In genomic region chr5:114916777-114917176, GRCm38 (mm10) we compare ENCODE assay signal across 21 mouse cellular contexts. TPM values are rescaled to one million over a fixed set of nuclear protein-coding genes. Genes with fewer than 3 reads are reported as not detected.
DNase-seq lines count a peak whose midpoint lies in the region; ATAC-seq and TF ChIP-seq lines count a peak whose summit lies in the region.
"Had no signal": no experiment of that assay in that cellular context is flagged by ENCODE, and none has a peak within 500 bp of the region (broad histone marks: within the 10 kb centered on the region; RNA-seq: fewer than 3 reads in every experiment).

No protein-coding gene starts in this region.

- no peak overlapping the region for H3K4me3 ChIP-seq in lung, adult 2 months (replicated peaks; ENCODE audit: extremely low read depth, low read depth, low read length)
- H3K4me3 ChIP-seq in bone marrow, adult 2 months (replicated peaks; ENCODE audit: control insufficient read depth, low read depth, low read length): no peak overlapping the region
- no peak overlapping the region for H3K4me3 ChIP-seq in hindbrain, embryonic 11.5 days (ENCODE audit: low read depth, low read length)
- H3K4me3 ChIP-seq: forebrain, embryonic 10.5 days; kidney, embryonic 15.5 days; limb, embryonic 12.5 days; liver, embryonic 13.5 days; midbrain, embryonic 12.5 days; neural tube, embryonic 12.5 days had no signal

- peaks cover 2% of the 10 kb centered on the region; the same call in 1 of the 2 replicates for H3K4me1 ChIP-seq in lung, adult 2 months (ENCODE audit: control insufficient read depth, insufficient read depth, low read length)
- H3K4me1 ChIP-seq in bone marrow, adult 2 months (ENCODE audit: control insufficient read depth, insufficient read depth, low read length): peaks cover 6% of the 10 kb centered on the region
- no peaks in the 10 kb centered on the region for H3K4me1 ChIP-seq in hindbrain, embryonic 11.5 days (replicated peaks; ENCODE audit: control insufficient read depth, insufficient read depth, low read length)
- H3K4me1 ChIP-seq: limb, embryonic 12.5 days; midbrain, embryonic 12.5 days; neural tube, embryonic 12.5 days had no signal

- H3K27me3 ChIP-seq in hindbrain, embryonic 11.5 days (ENCODE audit: control insufficient read depth, insufficient read depth, low read length): no peaks in the 10 kb centered on the region
- H3K27me3 ChIP-seq: kidney, embryonic 15.5 days; limb, embryonic 12.5 days; liver, embryonic 13.5 days; neural tube, embryonic 12.5 days had no signal

- H3K36me3 ChIP-seq in hindbrain, embryonic 11.5 days (ENCODE audit: control insufficient read depth, insufficient read depth, low read length): no peaks in the 10 kb centered on the region
- H3K36me3 ChIP-seq: forebrain, embryonic 10.5 days; kidney, embryonic 15.5 days; limb, embryonic 12.5 days; liver, embryonic 13.5 days; midbrain, embryonic 12.5 days; neural tube, embryonic 12.5 days had no signal

- 43% methylated on average over 4 of the region's 4 CpGs for WGBS in lung, adult 2 months
- WGBS in bone marrow, adult 2 months: 29% methylated on average over 4 of the region's 4 CpGs
- WGBS in hindbrain, embryonic 11.5 days: 81% methylated on average over 4 of the region's 4 CpGs

- no peak for TF ChIP-seq CTCF in lung, adult 2 months (IDR thresholded peaks at IDR 0.05; ENCODE audit: insufficient read depth, low read length)
- TF ChIP-seq CTCF in bone marrow, adult 2 months (IDR thresholded peaks at IDR 0.05; ENCODE audit: control insufficient read depth, insufficient read depth, low read length): no peak

- peak overlapping the region; percentile 73 for H3K27ac ChIP-seq in bone marrow, adult 2 months (ENCODE audit: control insufficient read depth, insufficient read depth, low read depth, low read length, poor library complexity)
- no peak overlapping the region for H3K27ac ChIP-seq in hindbrain, embryonic 11.5 days (ENCODE audit: low read depth, low read length)
- H3K27ac ChIP-seq: forebrain, embryonic 10.5 days; kidney, embryonic 15.5 days; limb, embryonic 12.5 days; liver, embryonic 13.5 days; midbrain, embryonic 12.5 days; neural tube, embryonic 12.5 days had no signal

- no peak for ATAC-seq in hindbrain, embryonic 11.5 days (ENCODE audit: low FRiP score)
- ATAC-seq: hindbrain, embryonic 16.5 days; intestine, embryonic 16.5 days had no signal

- TF ChIP-seq POLR2A in lung, adult 2 months (IDR thresholded peaks at IDR 0.05; ENCODE audit: borderline replicate concordance, extremely low read depth, low read depth, low read length): no peak
- no peak for TF ChIP-seq POLR2A in bone marrow, adult 2 months (IDR thresholded peaks at IDR 0.05; ENCODE audit: borderline replicate concordance, control insufficient read depth, low read depth, low read length)

- H3K9me3 ChIP-seq in hindbrain, embryonic 11.5 days (ENCODE audit: control insufficient read depth, low read length): no peaks in the 10 kb centered on the region
- H3K9me3 ChIP-seq: forebrain, embryonic 10.5 days; kidney, embryonic 15.5 days; limb, embryonic 12.5 days; liver, embryonic 13.5 days; midbrain, embryonic 12.5 days; neural tube, embryonic 12.5 days had no signal

- peak; percentile 35 for DNase-seq in lung, postnatal 10 days
- DNase-seq in lung, adult 2 months: no peak
- peak; percentile 36 to 42 for DNase-seq in lung, postnatal 4 days
- peak; percentile 70 to 75 for DNase-seq in spleen, postnatal 36 days (ENCODE audit: low spot score in 2 of 2)
- DNase-seq in T-cell, adult 2 months (ENCODE audit: low spot score): no peak
- DNase-seq in hindbrain, embryonic 11.5 days (ENCODE audit: low spot score): no peak
- DNase-seq: adrenal gland, adult 8-10 months; cerebellum, adult 11-12 months; cerebellum, postnatal 14 days; liver, embryonic 13.5 days; thymus, postnatal 25 days had no signal

- H3K4me2 ChIP-seq in hindbrain, embryonic 11.5 days (replicated peaks; ENCODE audit: low read depth, low read length): no peak overlapping the region
- H3K4me2 ChIP-seq: kidney, embryonic 15.5 days; limb, embryonic 12.5 days; liver, embryonic 13.5 days; midbrain, embryonic 12.5 days; neural tube, embryonic 12.5 days had no signal

- H3K9ac ChIP-seq in hindbrain, embryonic 11.5 days (ENCODE audit: low read depth, low read length): no peak overlapping the region
- H3K9ac ChIP-seq: kidney, embryonic 15.5 days; limb, embryonic 12.5 days; liver, embryonic 13.5 days; midbrain, embryonic 12.5 days; neural tube, embryonic 12.5 days had no signal

RNA-seq across cellular contexts. Expression of gene Oasl1, which starts 6.3 kb away (rescaled TPM):
- 2.3 and 2.7 TPM in 2 replicates for polyA plus RNA-seq in lung, adult 2 months (2012; rRNA removed)
- 8.7 and 13.5 TPM in 2 replicates for polyA plus RNA-seq in bone marrow, adult 2 months (2011; ENCODE audit: insufficient read depth, insufficient read length, low replicate concordance, missing spikeins)
- 0.25 and 0.39 TPM in 2 replicates for polyA plus RNA-seq in hindbrain, embryonic 11.5 days (2014; fragmentation: Nextera tagmentation; extraction: Ambion mirVana)
- polyA plus RNA-seq: forebrain, embryonic 10.5 days had no signal

RNA-seq across cellular contexts. Expression of gene Oasl2, which starts 20.0 kb away (rescaled TPM):
- polyA plus RNA-seq in lung, adult 2 months (2012; rRNA removed): 17.0 and 21.4 TPM in 2 replicates
- 37.0 and 44.3 TPM in 2 replicates for polyA plus RNA-seq in bone marrow, adult 2 months (2011; ENCODE audit: insufficient read depth, insufficient read length, low replicate concordance, missing spikeins)
- 0.92 and 1.5 TPM in 2 replicates for polyA plus RNA-seq in hindbrain, embryonic 11.5 days (2014; fragmentation: Nextera tagmentation; extraction: Ambion mirVana)

RNA-seq across cellular contexts. Expression of gene 2210016L21Rik, which starts 25.2 kb away (rescaled TPM):
- polyA plus RNA-seq in lung, adult 2 months (2012; rRNA removed): 15.9 and 16.6 TPM in 2 replicates
- 9.7 and 15.9 TPM in 2 replicates for polyA plus RNA-seq in bone marrow, adult 2 months (2011; ENCODE audit: insufficient read depth, insufficient read length, low replicate concordance, missing spikeins)
- 48.1 and 57.4 TPM in 2 replicates for polyA plus RNA-seq in hindbrain, embryonic 11.5 days (2014; fragmentation: Nextera tagmentation; extraction: Ambion mirVana)

RNA-seq across cellular contexts. Expression of gene Hnf1a, which starts 54.1 kb away (rescaled TPM):
- 0.08 TPM in 1 of 2 replicates, not detected in the other for polyA plus RNA-seq in lung, adult 2 months (2012; rRNA removed)
- polyA plus RNA-seq in bone marrow, adult 2 months (2011; ENCODE audit: insufficient read depth, insufficient read length, low replicate concordance, missing spikeins): not detected in 2 replicates
- 0.04 TPM in 1 of 2 replicates, not detected in the other for polyA plus RNA-seq in hindbrain, embryonic 11.5 days (2014; fragmentation: Nextera tagmentation; extraction: Ambion mirVana)
- polyA plus RNA-seq: forebrain, embryonic 10.5 days; heart, embryonic 14.5 days; hindbrain, embryonic 16.5 days; limb, embryonic 12.5 days had no signal

RNA-seq across cellular contexts. Expression of gene Gm9936, which starts 58.3 kb away (rescaled TPM):
- polyA plus RNA-seq in lung, adult 2 months (2012; rRNA removed): not detected in 2 replicates
- polyA plus RNA-seq in bone marrow, adult 2 months (2011; ENCODE audit: insufficient read depth, insufficient read length, low replicate concordance, missing spikeins): not detected in 2 replicates
- 0.40 and 0.69 TPM in 2 replicates for polyA plus RNA-seq in hindbrain, embryonic 11.5 days (2014; fragmentation: Nextera tagmentation; extraction: Ambion mirVana)
- polyA plus RNA-seq: heart, embryonic 14.5 days; large intestine, adult 2 months; liver, embryonic 13.5 days had no signal

Comparison
In these comparisons a context has a peak if more than half of its experiments do, and no peak if none do; other contexts are left out.
1. DNase-seq: peak in lung, postnatal 10 days (single experiment), lung, postnatal 4 days (2 of 2) and spleen, postnatal 36 days (2 of 2); none in lung, adult 2 months (single experiment), T-cell, adult 2 months (single experiment) and hindbrain, embryonic 11.5 days (single experiment).